Mouse (Mus musculus): ENCODE data around the gene Phlpp2.

Phlpp2 gene

GRCm38 (mm10) chr8:109962896-109963295 is 94.6 kb downstream of the Phlpp2 start:
- DNase-seq (ENCODE audit: low read depth, low spot score) = no peak

GRCm38 (mm10) chr8:109963421-109963820 is 95.1 kb downstream of the Phlpp2 start:
- DNase-seq (ENCODE audit: low read depth, low spot score) = no peak

GRCm38 (mm10) chr8:109964106-109964505 is 95.8 kb downstream of the Phlpp2 start:
- no peak for DNase-seq (ENCODE audit: low read depth, low spot score)

- no peak for DNase-seq (ENCODE audit: low read depth, low spot score)
Observed at GRCm38 (mm10) chr8:109968837-109969236, 100.5 kb downstream of the Phlpp2 start.

GRCm38 (mm10) chr8:109970323-109970722 is 102.0 kb downstream of the Phlpp2 start:
- no peak for DNase-seq (ENCODE audit: low read depth, low spot score)

- no peak for DNase-seq (ENCODE audit: low read depth, low spot score)
Observed at GRCm38 (mm10) chr8:109972901-109973300, 104.6 kb downstream of the Phlpp2 start.

GRCm38 (mm10) chr8:109979339-109979738 is 111.0 kb downstream of the Phlpp2 start:
- no peak for DNase-seq (ENCODE audit: low read depth, low spot score)

GRCm38 (mm10) chr8:109982386-109983105 is 114.2 kb downstream of the Phlpp2 start:
- DNase-seq (ENCODE audit: low read depth, low spot score) = no peak

GRCm38 (mm10) chr8:109983944-109984343 is 115.6 kb downstream of the Phlpp2 start:
- DNase-seq (ENCODE audit: low read depth, low spot score) = no peak

GRCm38 (mm10) chr8:109986384-109986783 is 118.0 kb downstream of the Phlpp2 start:
- no peak for DNase-seq (ENCODE audit: low read depth, low spot score)

GRCm38 (mm10) chr8:109987776-109988175 is 119.4 kb downstream of the Phlpp2 start:
- DNase-seq (ENCODE audit: low read depth, low spot score) = no peak

- no peak for DNase-seq (ENCODE audit: low read depth, low spot score)
Observed at GRCm38 (mm10) chr8:109989151-109989550, 120.8 kb downstream of the Phlpp2 start.

GRCm38 (mm10) chr8:109990224-109990623 is 121.9 kb downstream of the Phlpp2 start, which contains the start of gene Tat:
Gene Tat (plus strand): TSS chr8:109990437.
- DNase-seq (ENCODE audit: low read depth, low spot score) = no peak

GRCm38 (mm10) chr8:109992166-109992565 is 123.8 kb downstream of the Phlpp2 start:
- DNase-seq (ENCODE audit: low read depth, low spot score) = no peak

- no peak for DNase-seq (ENCODE audit: low read depth, low spot score)
Observed at GRCm38 (mm10) chr8:109992951-109993350, 124.6 kb downstream of the Phlpp2 start.
